Mouse (Mus musculus): ENCODE measurements at regions not wholly inside any gene's neighbourhood (a gene's known extent, or its start where the extent isn't known, plus 50 kb on each side); places are given as distances from the start of the nearest gene placed in this dataset.

- intact Hi-C loops (cut with DNase I) = no loop called here
Observed at GRCm38 (mm10) chr11:82589761-82590160, 174.4 kb downstream of the Cct6b start.

GRCm38 (mm10) chr11:82588744-82589143 is 175.4 kb downstream of the Cct6b start:
- intact Hi-C loops (cut with DNase I) = no loop called here

GRCm38 (mm10) chr11:82579841-82580415 is 184.2 kb downstream of the Cct6b start:
- intact Hi-C loops (cut with DNase I) = no loop called here

GRCm38 (mm10) chr11:82576019-82576418 is 187.3 kb downstream of the Tmem132e start:
- intact Hi-C loops (cut with DNase I) = no loop called here

GRCm38 (mm10) chr11:82573126-82573525 is 184.4 kb downstream of the Tmem132e start:
- intact Hi-C loops (cut with DNase I) = no loop called here

GRCm38 (mm10) chr11:82571525-82571924 is 182.8 kb downstream of the Tmem132e start:
- intact Hi-C loops (cut with DNase I) = no loop called here

GRCm38 (mm10) chr11:82569819-82570218 is 181.1 kb downstream of the Tmem132e start:
- intact Hi-C loops (cut with DNase I) = no loop called here

- intact Hi-C loops (cut with DNase I) = no loop called here
Observed at GRCm38 (mm10) chr11:82568219-82568676, 179.5 kb downstream of the Tmem132e start.

GRCm38 (mm10) chr11:82567014-82567685 is 178.4 kb downstream of the Tmem132e start:
- intact Hi-C loops (cut with DNase I) = no loop called here

GRCm38 (mm10) chr11:82566092-82566491 is 177.4 kb downstream of the Tmem132e start:
- intact Hi-C loops (cut with DNase I) = no loop called here

- intact Hi-C loops (cut with DNase I) = no loop called here
Observed at GRCm38 (mm10) chr11:82564181-82564580, 175.5 kb downstream of the Tmem132e start.

GRCm38 (mm10) chr11:82542028-82542427 is 153.3 kb downstream of the Tmem132e start:
- intact Hi-C loops (cut with DNase I) = no loop called here

GRCm38 (mm10) chr11:82541376-82541775 is 152.7 kb downstream of the Tmem132e start:
- intact Hi-C loops (cut with DNase I) = no loop called here

GRCm38 (mm10) chr11:82537931-82538330 is 149.2 kb downstream of the Tmem132e start:
- intact Hi-C loops (cut with DNase I) = no loop called here

- intact Hi-C loops (cut with DNase I) = no loop called here
Observed at GRCm38 (mm10) chr11:82523200-82523802, 134.6 kb downstream of the Tmem132e start.

- intact Hi-C loops (cut with DNase I) = no loop called here
Observed at GRCm38 (mm10) chr11:82521383-82521782, 132.7 kb downstream of the Tmem132e start.

GRCm38 (mm10) chr11:82518691-82519090 is 130.0 kb downstream of the Tmem132e start:
- intact Hi-C loops (cut with DNase I) = no loop called here

- intact Hi-C loops (cut with DNase I) = no loop called here
Observed at GRCm38 (mm10) chr11:82514526-82515144, 125.9 kb downstream of the Tmem132e start.

GRCm38 (mm10) chr11:82508564-82508963 is 119.9 kb downstream of the Tmem132e start:
- intact Hi-C loops (cut with DNase I) = no loop called here
